Mouse (Mus musculus): ENCODE measurements around the gene Ptma.

The Ptma gene

GRCm38 (mm10) chr1:86515715-86516410 is 10.7 kb upstream of the Ptma start:
- no peak for DNase-seq (ENCODE audit: low read depth, low spot score)

GRCm38 (mm10) chr1:86517076-86517475 is 9.4 kb upstream of the Ptma start:
- DNase-seq (ENCODE audit: low read depth, low spot score) = no peak

- DNase-seq (ENCODE audit: low read depth, low spot score) = peak; percentile 62
These were observed 6.2 kb upstream of the Ptma start for GRCm38 (mm10) chr1:86520361-86520760.

- peak; percentile 89 for DNase-seq (ENCODE audit: low read depth, low spot score)
These were observed 4.1 kb upstream of the Ptma start for GRCm38 (mm10) chr1:86522286-86522871.

GRCm38 (mm10) chr1:86523776-86524618 is 2.5 kb upstream of the Ptma start:
- DNase-seq (ENCODE audit: low read depth, low spot score) = no peak

- DNase-seq (ENCODE audit: low read depth, low spot score) = peak; percentile 97
These were observed 1.7 kb upstream of the Ptma start for GRCm38 (mm10) chr1:86524619-86525498.

- peak; percentile 74 for DNase-seq (ENCODE audit: low read depth, low spot score)
These were observed 919 bp upstream of the Ptma start for GRCm38 (mm10) chr1:86525499-86526115.

GRCm38 (mm10) chr1:86526789-86527598 is 468 bp downstream of the Ptma start:
- no peak for DNase-seq (ENCODE audit: low read depth, low spot score)

GRCm38 (mm10) chr1:86527599-86528486 is 1.3 kb downstream of the Ptma start:
- peak; percentile 89 for DNase-seq (ENCODE audit: low read depth, low spot score)

- DNase-seq (ENCODE audit: low read depth, low spot score) = peak; percentile 78
These were observed 2.1 kb downstream of the Ptma start for GRCm38 (mm10) chr1:86528571-86529180.

GRCm38 (mm10) chr1:86529590-86529989 is 3.1 kb downstream of the Ptma start:
- DNase-seq (ENCODE audit: low read depth, low spot score) = no peak

- DNase-seq (ENCODE audit: low read depth, low spot score) = peak; percentile 72
These were observed 4.5 kb downstream of the Ptma start for GRCm38 (mm10) chr1:86530871-86531546.

- no peak for DNase-seq (ENCODE audit: low read depth, low spot score)
These were observed 5.2 kb downstream of the Ptma start for GRCm38 (mm10) chr1:86531547-86532321.

- peak; percentile 97 for DNase-seq (ENCODE audit: low read depth, low spot score)
These were observed 6.0 kb downstream of the Ptma start for GRCm38 (mm10) chr1:86532362-86533051.

GRCm38 (mm10) chr1:86533411-86534130 is 7.0 kb downstream of the Ptma start:
- peak; percentile 65 for DNase-seq (ENCODE audit: low read depth, low spot score)

- peak; percentile 60 for DNase-seq (ENCODE audit: low read depth, low spot score)
These were observed 11.9 kb downstream of the Ptma start for GRCm38 (mm10) chr1:86538383-86538782.
